Mouse (Mus musculus) adrenal gland, postnatal 10 days (tissue): ENCODE measurements around the gene Shf. TPM values are rescaled to one million over a fixed set of nuclear protein-coding genes. Genes with fewer than 3 reads are reported as not detected.
A peak's percentile ranks its signal among the peaks of the same experiment; 100 is the strongest.

ENCODE experiments used
- DNase-seq: peaks from one replicate; pipeline ENCODE4 v3.0.0; 2021; ENCODE audit warnings: mixed read lengths
- total RNA-seq, 2 experiments: library from RNA; stranded (reverse); gene quantifications; 2 replicates each; pipeline ENCODE4 v1.2.3; 2021

Shf gene
- total RNA-seq, 2 experiments from 2014 or later = 16.7 to 23.7 TPM

DNA sequence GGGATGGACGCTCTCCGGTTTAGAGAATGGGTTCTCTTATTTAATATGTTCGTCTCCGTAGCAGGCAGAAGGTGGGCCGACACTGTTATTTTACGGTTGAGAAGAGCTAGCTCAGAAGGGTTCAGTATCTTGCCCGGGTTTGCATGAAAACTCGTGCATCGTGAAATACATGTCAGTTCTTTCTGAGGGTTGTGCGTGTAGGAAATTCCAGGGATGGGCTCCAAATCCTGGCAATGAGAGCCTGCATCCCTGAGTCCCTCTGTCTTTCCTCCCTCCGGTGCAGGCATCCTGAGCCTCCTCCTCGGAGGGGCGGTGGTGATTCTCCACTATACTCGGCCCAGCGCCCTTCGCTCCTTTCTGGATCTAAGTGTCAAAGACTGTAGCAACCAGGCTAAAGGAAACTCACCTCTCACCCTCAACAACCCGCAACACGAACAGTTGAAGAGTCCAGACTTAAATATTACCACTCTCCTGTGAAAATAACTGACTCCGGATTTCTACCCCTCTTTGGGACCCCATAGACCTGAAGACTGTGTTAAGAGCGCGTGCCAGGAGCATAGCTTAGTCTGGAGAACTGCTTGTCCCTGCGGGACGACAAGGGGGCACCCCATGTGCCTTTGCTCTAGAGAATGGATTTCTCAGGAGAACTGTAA, 66.9 kb downstream of the Shf start:
- no peak for DNase-seq

DNA sequence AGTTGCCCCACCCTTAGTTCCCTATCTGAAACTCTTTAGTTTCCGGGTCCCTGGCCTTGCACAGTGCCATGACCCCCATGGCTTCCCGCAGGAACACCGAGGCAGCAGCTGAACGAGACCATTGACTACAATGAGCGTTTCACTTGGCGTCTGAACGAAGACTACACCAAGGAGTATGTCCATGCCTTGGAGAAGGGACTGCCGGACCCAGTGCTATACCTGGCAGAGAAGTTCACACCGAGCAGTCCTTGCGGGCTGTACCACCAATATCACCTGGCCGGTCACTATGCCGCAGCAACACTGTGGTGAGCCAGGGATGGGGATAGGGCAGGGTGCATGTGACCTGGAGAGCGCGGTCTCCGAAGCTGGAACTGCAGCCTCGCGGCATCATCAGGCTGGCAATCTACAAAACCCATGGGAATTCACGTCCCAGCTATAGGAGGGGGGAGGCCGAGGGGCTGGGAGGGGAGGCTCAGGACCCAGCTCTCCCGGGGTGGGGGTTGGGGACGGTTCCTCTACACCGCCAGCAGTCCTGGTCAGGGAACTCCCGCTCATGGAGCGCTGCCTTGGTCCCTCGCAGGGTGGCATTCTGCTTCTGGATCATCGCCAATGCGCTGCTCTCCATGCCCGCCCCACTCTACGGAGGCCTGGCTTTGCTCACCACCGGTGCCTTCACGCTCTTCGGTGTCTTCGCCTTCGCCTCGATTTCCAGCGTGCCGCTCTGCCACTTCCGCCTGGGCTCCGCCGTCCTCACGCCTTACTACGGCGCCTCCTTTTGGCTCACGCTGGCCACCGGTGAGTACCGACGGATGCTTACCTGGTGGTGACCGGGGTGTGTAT, 67.7 kb downstream of the Shf start:
- peak; percentile 61 for DNase-seq

DNA sequence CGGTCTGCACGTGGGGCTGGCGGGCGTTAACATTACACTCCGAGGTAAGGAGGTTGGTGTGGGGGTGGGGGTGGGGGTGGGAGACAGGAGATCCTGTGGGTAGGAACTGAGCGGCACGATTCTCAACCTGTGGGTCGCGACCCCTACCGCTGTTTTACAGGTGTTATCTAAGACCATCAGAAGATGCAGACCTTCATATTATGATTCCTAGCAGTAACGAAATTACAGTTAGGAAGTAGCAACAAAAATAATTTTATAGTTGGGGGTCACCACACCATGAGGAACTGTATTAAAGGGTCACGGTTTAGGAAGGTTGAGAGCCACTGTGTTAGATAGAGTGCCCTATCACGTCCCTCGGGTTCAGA, 68.3 kb downstream of the Shf start:
- DNase-seq = no peak

DNA sequence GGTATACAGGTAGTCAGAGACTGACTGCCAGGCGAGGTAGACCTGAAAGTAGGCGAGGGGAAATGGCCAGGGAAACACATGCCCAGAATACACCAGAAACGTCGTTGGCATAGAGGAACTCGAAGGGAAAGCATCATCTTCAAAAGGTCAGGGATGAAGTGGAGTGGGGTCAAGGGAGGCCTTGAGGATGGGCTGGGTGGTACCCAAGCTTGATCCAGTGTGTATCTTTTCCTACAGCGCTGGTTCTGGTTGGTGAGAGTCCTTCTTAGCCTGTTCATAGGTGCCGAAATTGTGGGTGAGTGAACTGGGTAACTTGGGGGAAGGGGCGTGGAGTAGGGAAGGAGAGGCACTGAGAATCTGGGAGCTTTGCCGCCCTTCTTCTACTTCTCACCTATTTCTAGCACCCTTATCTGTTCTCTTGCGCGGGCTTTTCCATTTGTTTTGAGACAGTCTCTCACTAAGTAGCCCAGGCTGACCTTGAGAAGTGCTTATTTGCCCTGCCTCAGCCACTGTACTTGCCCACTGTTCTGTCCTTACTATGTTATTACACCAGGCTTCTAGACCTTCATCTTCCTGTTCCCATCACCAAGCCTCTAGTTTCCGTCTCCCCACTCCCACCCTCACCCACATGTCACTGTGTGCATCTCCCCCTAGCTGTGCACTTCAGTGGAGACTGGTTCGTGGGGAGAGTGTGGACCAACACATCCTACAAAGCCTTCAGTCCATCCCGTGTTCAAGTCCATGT, 68.9 kb downstream of the Shf start:
- DNase-seq = no peak

Other genes starting within 250 kb of the Shf start
- 100 to 1,000 TPM; 300 to 427 TPM for gene B2m, start 221.5 kb downstream of the Shf start, total RNA-seq
- not detected for gene Trim69, start 208.5 kb downstream of the Shf start, total RNA-seq
- under 1 TPM; 0.30 to 0.63 TPM for gene Patl2, start 183.0 kb downstream of the Shf start, total RNA-seq
- gene Terb2, start 182.9 kb downstream of the Shf start, total RNA-seq = not detected
- 100 to 1,000 TPM in 1 of 2 experiments, 10 to 100 TPM in 1; 96.9 to 127 TPM for gene Sord, start 134.4 kb downstream of the Shf start, total RNA-seq
- under 1 TPM; 0.15 to 0.33 TPM for gene Duox2, start 70.7 kb downstream of the Shf start, total RNA-seq
- not detected for gene Duoxa2, start 70.3 kb downstream of the Shf start, total RNA-seq
- gene Duoxa1, start 55.4 kb downstream of the Shf start, total RNA-seq = under 1 TPM in 1 of 2 experiments, not detected in 1; 0.33 TPM
- not detected for gene Duox1, start 53.5 kb downstream of the Shf start, total RNA-seq
- gene Slc28a2, start 57.3 kb upstream of the Shf start, total RNA-seq = 10 to 100 TPM; 10.8 to 16.3 TPM
- gene Gm14085, start 115.8 kb upstream of the Shf start, total RNA-seq = under 1 TPM; 0.67 to 0.69 TPM
- gene Gatm, start 242.1 kb upstream of the Shf start, total RNA-seq = 10 to 100 TPM; 12.5 to 16.5 TPM